Mouse (Mus musculus): ENCODE measurements around the gene Cd5. TPM values are rescaled to one million over a fixed set of nuclear protein-coding genes. Genes with fewer than 3 reads are reported as not detected.

Gene Cd5
- polyA plus RNA-seq, 1 experiment, result not detected

DNA sequence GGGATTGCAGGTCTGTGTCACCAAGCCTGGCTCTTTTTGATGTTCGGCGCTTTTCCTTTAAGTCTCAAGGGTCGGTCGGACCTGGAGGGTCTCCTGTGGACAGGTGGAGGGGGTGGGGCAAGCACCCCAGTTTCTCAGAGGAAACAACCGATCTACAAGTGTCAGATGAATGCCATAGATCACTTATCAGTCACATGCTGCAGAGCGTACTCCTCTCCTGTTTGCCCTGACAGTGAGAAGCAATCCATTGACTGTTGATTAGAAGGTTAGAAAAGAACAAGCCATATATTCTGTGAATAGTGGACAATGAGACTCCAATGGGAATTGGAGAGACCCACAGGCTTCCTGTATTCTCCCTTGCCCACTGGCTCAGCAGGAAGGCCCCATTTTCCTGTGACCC, 11.4 kb upstream of the Cd5 start:
- WGBS, result 92% methylated on average over 6 of the region's 6 CpGs

DNA sequence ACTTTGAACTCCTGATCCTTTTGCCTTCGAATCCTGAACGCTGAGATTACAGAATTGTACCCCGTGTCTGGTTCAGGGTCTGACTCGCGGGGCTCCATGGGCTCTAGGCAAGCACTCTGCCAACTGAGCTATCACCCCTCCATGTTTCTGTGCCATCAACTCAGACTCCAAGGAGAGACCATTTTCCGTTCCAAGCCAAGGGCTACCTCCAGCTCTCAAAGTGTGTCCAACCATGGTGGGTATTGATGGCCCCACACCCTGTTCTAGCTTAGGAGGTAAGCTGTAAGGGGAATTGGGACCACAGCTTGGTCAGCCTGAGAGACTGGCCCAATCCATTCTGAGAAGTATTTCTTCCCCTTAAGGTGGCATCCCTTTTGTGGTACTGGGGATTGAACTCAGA, 10.5 kb upstream of the Cd5 start:
- Histone ChIP-seq H3K4me3 (ENCODE audit: insufficient read depth, low read depth, low read length) (no peak overlapping the region), H3K27ac (ENCODE audit: insufficient read depth, low read depth, low read length) (no peak overlapping the region), H3K4me1 (ENCODE audit: control insufficient read depth, insufficient read depth, low read length) (no peaks in the 10 kb centered on the region)
- WGBS, result 88% methylated on average over 6 of the region's 6 CpGs
- TF ChIP-seq CTCF (IDR thresholded peaks at IDR 0.05; ENCODE audit: insufficient read depth, low read depth, low read length) (no peak), POLR2A (IDR thresholded peaks at IDR 0.05; ENCODE audit: insufficient read depth, low read depth, low read length) (no peak)

More for the DNA sequence above, 11.4 kb upstream of the Cd5 start:
- TF ChIP-seq POLR2A (IDR thresholded peaks at IDR 0.05; ENCODE audit: insufficient read depth, low read depth, low read length) (no peak), CTCF (IDR thresholded peaks at IDR 0.05; ENCODE audit: insufficient read depth, low read depth, low read length) (no peak)
- H3K27ac ChIP-seq (ENCODE audit: insufficient read depth, low read depth, low read length), result no peak overlapping the region
- H3K4me1 ChIP-seq (ENCODE audit: control insufficient read depth, insufficient read depth, low read length), result no peaks in the 10 kb centered on the region
- no peak overlapping the region for H3K4me3 ChIP-seq (ENCODE audit: insufficient read depth, low read depth, low read length)

DNA sequence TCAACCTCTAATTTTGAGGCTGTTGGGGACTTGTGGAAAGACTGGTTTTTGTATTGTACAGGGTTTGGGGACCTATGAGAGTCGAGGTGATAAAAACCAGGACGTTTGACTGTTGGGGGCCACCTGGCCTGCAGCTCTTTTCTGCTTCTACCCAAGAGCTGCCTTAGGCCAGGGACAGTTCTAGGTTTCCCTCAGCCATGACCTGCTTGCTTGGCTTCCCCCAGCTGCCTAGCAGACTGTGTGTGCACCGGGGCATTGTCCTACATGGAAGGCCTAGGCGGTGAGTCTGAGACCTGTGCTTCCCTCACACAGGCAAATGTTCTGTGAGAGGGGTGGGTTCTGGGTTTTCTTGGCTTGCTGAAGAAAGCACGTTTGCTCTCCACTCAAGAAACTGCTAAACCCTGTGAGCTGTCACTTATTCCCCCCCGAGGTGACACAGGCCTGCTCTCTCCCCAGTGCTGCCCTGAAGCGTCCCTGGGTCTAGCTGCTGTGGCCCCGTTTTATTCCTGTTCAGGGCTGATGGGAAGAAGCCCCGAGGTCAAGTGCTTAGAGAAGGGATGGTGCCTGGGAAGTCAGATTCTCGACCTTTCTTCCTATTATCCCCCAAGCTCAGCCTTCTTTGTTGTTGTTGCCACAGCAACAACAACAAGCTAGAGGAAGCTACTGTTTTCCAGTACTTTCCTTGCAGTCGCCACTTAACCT, 9.8 kb upstream of the Cd5 start:
- 66% methylated on average over 11 of the region's 11 CpGs for WGBS
- Histone ChIP-seq H3K4me3 (ENCODE audit: insufficient read depth, low read depth, low read length) (no peak overlapping the region), H3K27ac (ENCODE audit: insufficient read depth, low read depth, low read length) (no peak overlapping the region), H3K4me1 (ENCODE audit: control insufficient read depth, insufficient read depth, low read length) (no peaks in the 10 kb centered on the region)
- TF ChIP-seq POLR2A (IDR thresholded peaks at IDR 0.05; ENCODE audit: insufficient read depth, low read depth, low read length), result no peak
- no peak for TF ChIP-seq CTCF (IDR thresholded peaks at IDR 0.05; ENCODE audit: insufficient read depth, low read depth, low read length)

DNA sequence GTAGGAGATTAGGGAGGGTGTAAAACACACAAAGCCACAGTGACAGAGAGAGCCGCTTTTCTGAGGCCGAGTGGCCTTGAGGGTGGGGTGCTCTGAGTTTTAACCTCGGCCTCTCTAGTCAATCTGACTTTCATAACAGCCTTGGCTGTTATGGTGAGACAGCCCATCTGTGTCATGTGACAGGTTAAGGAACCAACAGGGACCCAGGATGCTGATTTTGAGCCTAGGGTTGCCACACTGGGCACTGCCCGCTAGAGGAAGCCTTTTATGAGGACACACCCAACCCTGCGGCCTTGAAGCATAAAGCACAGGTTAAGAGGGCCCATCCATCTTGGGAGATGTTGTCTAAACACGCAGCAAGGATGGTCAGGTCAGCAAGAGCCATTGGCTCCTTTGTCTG, 8.9 kb upstream of the Cd5 start:
- no peak overlapping the region for H3K27ac ChIP-seq (ENCODE audit: insufficient read depth, low read depth, low read length)
- no peaks in the 10 kb centered on the region for H3K4me1 ChIP-seq (ENCODE audit: control insufficient read depth, insufficient read depth, low read length)
- 94% methylated on average over 6 of the region's 6 CpGs for WGBS
- H3K4me3 ChIP-seq (ENCODE audit: insufficient read depth, low read depth, low read length), result no peak overlapping the region
- TF ChIP-seq POLR2A (IDR thresholded peaks at IDR 0.05; ENCODE audit: insufficient read depth, low read depth, low read length) (no peak), CTCF (IDR thresholded peaks at IDR 0.05; ENCODE audit: insufficient read depth, low read depth, low read length) (no peak)

DNA sequence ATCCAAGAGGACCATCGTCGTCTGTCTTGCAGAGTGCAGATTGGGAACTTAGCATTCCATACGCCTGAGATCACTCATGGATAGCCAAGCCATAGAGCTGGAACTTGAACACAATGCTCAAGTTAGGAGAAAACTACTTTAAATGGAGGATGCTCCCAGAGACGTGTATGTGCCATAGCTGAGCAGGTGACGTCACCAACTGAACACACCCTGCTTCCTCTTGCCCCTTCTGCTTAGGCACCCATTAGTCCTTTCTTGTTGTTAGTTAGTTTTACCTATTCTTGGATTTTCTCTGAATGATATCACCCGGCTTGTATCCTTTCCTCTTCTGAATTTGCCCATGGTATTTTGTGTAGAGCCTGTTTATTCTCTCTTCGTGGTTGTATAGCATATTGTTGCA, 8.4 kb upstream of the Cd5 start:
- Histone ChIP-seq H3K4me3 (ENCODE audit: insufficient read depth, low read depth, low read length) (no peak overlapping the region), H3K4me1 (ENCODE audit: control insufficient read depth, insufficient read depth, low read length) (no peaks in the 10 kb centered on the region), H3K27ac (ENCODE audit: insufficient read depth, low read depth, low read length) (no peak overlapping the region)
- no peak for TF ChIP-seq POLR2A (IDR thresholded peaks at IDR 0.05; ENCODE audit: insufficient read depth, low read depth, low read length)
- TF ChIP-seq CTCF (IDR thresholded peaks at IDR 0.05; ENCODE audit: insufficient read depth, low read depth, low read length), result no peak
- 84% methylated on average over 7 of the region's 7 CpGs for WGBS

DNA sequence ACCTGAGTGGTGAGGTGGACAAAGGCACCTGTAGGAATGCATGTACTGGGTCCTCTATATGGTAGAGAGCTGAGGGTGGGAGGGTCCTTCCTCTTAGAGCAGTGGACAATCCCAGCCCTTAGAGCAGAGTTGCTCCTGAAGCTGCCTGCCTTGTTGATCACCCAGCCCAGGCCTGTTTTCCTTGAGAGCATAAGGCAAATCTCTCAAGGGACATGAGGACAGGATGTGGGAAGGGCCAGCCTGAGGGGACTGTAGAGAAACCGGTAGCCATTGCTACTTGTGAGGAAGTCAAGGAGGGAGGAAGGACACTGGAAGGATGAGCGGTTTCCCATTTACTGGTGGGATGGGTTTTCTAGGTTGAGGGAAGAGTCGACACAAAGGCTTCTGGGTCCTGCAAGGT, 3.8 kb upstream of the Cd5 start:
- Histone ChIP-seq H3K4me3 (ENCODE audit: insufficient read depth, low read depth, low read length) (no peak overlapping the region), H3K4me1 (ENCODE audit: control insufficient read depth, insufficient read depth, low read length) (no peaks in the 10 kb centered on the region), H3K27ac (ENCODE audit: insufficient read depth, low read depth, low read length) (no peak overlapping the region)
- TF ChIP-seq CTCF (IDR thresholded peaks at IDR 0.05; ENCODE audit: insufficient read depth, low read depth, low read length) (no peak), POLR2A (IDR thresholded peaks at IDR 0.05; ENCODE audit: insufficient read depth, low read depth, low read length) (no peak)
- 83% methylated on average over 3 of the region's 3 CpGs for WGBS

DNA sequence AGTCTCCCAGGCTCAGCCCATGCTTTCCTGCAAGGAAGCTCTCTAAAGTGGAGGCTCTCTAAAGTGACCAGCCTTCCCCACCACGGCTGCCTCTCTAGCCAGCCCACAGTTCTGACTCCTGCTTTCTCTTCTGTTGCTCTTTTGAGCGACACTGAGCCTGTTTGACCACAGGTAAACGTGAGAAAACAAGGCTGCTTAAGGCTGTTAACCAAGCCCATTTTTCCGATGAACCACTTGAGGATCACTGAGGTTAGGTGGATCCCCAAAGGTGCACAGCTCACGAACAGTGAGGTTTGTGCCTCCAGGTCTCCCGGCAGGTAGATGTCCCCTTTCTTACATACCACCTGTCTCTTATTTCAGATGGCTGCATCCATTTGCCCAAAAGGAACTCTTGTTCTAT, 3.3 kb upstream of the Cd5 start:
- no peak overlapping the region for H3K4me3 ChIP-seq (ENCODE audit: insufficient read depth, low read depth, low read length)
- no peaks in the 10 kb centered on the region for H3K4me1 ChIP-seq (ENCODE audit: control insufficient read depth, insufficient read depth, low read length)
- H3K27ac ChIP-seq (ENCODE audit: insufficient read depth, low read depth, low read length), result no peak overlapping the region
- TF ChIP-seq CTCF (IDR thresholded peaks at IDR 0.05; ENCODE audit: insufficient read depth, low read depth, low read length) (no peak), POLR2A (IDR thresholded peaks at IDR 0.05; ENCODE audit: insufficient read depth, low read depth, low read length) (no peak)
- WGBS, result 86% methylated on average over 6 of the region's 6 CpGs

DNA sequence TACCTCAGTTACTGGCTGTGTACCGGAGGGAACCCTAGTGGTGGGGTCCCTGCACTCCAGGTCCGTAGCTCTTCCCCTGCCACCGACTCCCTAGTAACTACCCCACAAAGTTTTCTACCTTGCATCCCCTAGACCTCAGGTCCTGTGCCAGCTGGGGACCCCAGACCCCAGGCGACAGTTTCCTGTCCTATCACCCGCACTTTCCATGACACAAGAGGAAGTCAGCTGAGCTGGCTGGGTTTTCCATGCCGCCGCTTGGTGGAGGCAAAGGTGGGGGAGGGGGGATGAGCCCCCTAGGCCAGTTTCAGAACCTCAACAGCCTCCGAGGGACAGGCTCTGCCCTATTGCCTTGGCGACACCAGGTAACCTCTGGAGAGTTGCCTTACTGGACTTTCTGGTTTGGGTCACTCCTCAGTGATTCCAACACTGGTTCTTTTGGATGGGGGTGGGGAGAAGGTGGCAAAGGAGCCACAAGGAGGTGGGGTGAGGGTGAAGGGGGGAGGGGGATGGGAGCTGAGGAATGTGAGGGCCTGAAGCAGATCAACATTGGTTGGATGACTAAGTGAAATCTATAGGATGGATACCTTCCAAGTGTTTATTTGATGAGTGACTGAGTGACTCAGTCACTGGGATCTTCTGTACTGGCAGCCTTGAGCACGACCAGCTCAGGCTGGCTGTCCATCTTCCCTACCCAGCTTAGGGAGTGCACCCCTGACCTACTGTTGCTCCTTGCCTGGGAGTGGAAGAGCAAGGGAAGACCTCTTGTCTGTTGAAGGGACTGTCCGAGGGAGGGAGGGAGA, 2.0 kb upstream of the Cd5 start:
- H3K4me3 ChIP-seq (ENCODE audit: insufficient read depth, low read depth, low read length), result no peak overlapping the region
- WGBS, result 50% methylated on average over 11 of the region's 11 CpGs
- no peak for TF ChIP-seq POLR2A (IDR thresholded peaks at IDR 0.05; ENCODE audit: insufficient read depth, low read depth, low read length)
- TF ChIP-seq CTCF (IDR thresholded peaks at IDR 0.05; ENCODE audit: insufficient read depth, low read depth, low read length), result no peak

DNA sequence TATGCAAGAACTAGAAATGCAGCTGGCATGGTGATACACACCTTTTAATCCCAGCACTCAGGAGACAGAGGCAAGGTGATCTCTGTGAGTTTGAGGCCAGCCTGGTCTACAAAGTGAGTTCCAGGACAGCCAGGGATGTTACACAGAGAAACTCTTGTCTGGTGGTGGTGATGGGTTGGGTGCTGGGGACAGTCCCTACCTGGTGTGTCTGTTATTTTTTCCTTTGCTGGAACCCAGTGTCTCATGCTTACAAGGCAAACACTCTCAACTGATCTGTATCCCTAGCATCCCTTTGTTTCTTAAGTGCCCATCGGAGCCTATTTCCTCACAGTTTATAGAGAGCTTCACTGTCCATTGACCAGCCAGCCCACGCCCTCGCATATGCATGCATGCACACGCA, 1.1 kb upstream of the Cd5 start:
- TF ChIP-seq CTCF (IDR thresholded peaks at IDR 0.05; ENCODE audit: insufficient read depth, low read depth, low read length), result no peak
- TF ChIP-seq POLR2A (IDR thresholded peaks at IDR 0.05; ENCODE audit: insufficient read depth, low read depth, low read length), result no peak
- WGBS, result 94% methylated on average over 4 of the region's 4 CpGs
- Histone ChIP-seq H3K4me3 (ENCODE audit: insufficient read depth, low read depth, low read length) (no peak overlapping the region), H3K4me1 (ENCODE audit: control insufficient read depth, insufficient read depth, low read length) (no peaks in the 10 kb centered on the region), H3K27ac (ENCODE audit: insufficient read depth, low read depth, low read length) (no peak overlapping the region)

More for the DNA sequence above, 2.0 kb upstream of the Cd5 start:
- Histone ChIP-seq H3K4me1 (ENCODE audit: control insufficient read depth, insufficient read depth, low read length) (no peaks in the 10 kb centered on the region), H3K27ac (ENCODE audit: insufficient read depth, low read depth, low read length) (no peak overlapping the region)

Data from olfactory bulb, adult 2 months (tissue).